Mouse (Mus musculus) kidney, postnatal 14 days (tissue): ENCODE measurements around the gene Numbl.
A peak's percentile ranks its signal among the peaks of the same experiment; 100 is the strongest.
"Not testable (repeated sequence)": the region's sequence is repeated elsewhere in the genome, so short reads cannot be mapped to it uniquely, and the experiment has no call there.

Experiments
- DNase-seq: peaks from one replicate; pipeline ENCODE4 v3.0.0; 2022; ENCODE audit warnings: mixed read lengths

Numbl gene

DNA sequence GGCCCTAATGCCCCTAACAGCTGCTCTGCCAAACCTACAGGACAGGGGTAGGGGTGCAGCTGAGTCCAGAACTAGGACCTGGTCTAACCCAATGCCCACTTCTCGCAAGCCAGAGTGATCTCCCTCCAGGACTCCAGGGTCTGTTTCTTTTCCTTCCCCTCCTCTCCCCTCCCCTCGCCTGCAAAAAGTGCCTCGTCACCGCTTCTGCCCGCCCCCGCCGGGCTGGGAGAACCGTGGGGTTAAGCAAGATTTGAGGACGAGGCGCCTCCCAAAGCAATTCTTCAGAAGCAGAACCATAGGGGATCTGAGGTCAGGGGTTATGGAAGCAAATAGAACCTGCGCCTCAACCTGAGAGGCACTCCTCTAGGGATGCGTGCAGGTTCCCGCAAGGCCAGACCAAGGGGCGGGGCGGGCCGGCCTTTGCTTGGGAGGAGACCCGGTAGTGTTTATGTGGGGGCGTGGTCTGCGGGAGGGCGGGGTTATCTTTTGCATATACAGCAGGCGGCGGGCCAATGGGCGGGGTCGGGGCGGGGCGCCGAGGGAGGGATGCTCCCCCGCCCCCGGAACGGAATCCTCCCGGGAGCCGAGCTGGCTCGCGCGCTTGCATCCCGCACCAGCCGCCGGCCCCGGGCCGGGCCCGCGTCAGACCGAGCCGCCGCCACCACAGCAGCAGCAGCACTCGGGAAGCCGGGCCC is at the start of gene Numbl:
TSS of gene Numbl (plus strand) at position 229 of the 695 bp plus-strand sequence.
- peak; percentile 96 for DNase-seq

GRCm38 (mm10) chr7:27212626-27213025 is 45.6 kb upstream of the Numbl start:
- no peak for DNase-seq

DNA sequence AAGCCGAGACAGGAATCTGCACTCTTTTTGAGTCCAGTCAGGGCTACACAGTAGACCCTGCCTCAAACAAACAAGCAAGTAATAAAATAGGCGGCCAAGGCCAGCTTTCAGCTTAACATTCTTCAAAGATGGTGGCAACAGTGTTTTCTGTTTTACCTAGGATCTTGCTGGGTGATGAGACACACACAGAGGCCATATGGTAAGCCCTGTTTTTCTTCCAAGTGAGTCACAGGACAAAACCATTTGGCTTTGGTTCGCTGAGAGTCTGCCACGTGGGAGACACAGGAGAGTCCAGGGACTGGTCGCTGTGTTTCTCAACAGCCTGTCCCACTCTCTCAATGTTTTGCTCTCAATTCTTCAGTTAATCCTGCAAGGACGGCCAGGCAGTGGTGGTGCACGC is 39.6 kb upstream of the Numbl start:
- no peak for DNase-seq

- DNase-seq = no peak
Measured at GRCm38 (mm10) chr7:27219937-27220336, 38.3 kb upstream of the Numbl start.

GRCm38 (mm10) chr7:27221939-27222338 is 36.3 kb upstream of the Numbl start:
- no peak for DNase-seq

- no peak for DNase-seq
Measured at GRCm38 (mm10) chr7:27222538-27222937, 35.7 kb upstream of the Numbl start.

GRCm38 (mm10) chr7:27224877-27225575 is 33.2 kb upstream of the Numbl start:
- no peak for DNase-seq

DNA sequence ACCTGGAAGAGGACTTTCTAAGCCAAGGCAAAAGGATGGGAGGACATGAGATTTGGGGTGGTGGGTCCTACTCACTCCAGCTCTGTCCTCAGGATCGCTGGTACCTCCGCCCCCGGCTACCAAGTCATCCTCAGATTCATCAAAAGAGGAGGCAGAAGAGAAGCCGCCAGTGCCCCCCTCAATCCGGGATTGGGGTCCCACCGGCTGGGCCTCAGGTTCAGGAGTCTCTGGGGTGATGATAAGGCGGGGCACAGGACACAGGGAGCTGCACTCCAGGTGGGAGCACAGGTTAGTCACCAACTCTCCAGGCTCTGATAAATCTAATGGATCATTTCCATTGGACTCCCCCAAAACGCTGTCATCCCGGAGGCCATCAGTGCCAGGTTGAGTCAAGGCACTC is 31.0 kb upstream of the Numbl start:
- DNase-seq = no peak

- peak; percentile 18 for DNase-seq
Measured at GRCm38 (mm10) chr7:27227676-27228075, 30.6 kb upstream of the Numbl start.

DNA sequence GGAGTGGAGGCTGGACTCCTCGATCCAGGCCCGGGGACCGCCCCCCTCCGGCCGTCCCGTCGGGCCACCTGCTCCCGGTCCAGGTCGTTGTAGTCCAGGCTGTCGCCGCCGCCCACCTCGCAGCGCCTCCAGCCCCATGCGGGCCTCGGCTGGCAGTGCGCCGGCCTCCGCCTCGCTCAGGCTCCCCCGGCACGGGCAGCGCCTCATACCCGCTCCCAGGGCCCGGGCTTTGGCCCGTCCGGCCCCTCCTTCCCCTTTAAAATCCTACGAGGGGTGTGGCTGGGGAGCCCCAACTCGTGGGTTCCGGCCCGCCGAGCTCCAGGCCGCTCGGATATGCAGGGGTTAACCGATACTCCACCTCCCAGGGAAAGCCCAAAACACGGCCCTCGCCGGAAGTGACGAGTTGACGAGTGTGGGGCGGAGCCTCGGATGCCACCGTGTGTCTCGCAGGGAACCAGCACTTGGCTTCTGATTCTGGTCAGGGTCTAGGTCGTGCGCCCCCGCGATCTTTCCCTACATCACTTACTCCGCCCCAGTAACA is 29.9 kb upstream of the Numbl start, which contains the start of gene Itpkc:
TSS of gene Itpkc (minus strand) at position 381 of the 541 bp plus-strand sequence.
- peak; percentile 95 for DNase-seq

DNA sequence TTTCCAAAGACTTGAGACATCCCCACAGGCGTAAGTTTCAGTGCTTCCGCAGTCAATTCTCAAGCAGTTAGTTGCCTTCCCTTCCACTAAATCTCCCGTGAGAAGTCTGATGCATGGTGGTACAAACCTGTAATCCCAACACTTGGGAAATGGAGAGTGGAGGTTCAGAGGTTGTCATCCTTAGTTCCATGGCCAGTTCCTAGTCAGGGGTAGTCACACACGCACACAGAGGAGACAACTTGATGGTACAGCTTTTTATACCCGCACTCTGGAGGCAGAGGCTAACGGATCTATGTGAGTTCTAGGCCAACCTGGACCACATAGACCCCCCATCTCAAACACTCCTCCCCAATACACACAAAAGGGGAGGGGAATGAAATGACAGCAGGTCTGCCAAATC is 29.4 kb upstream of the Numbl start:
- no peak for DNase-seq

- DNase-seq = no peak
Measured at GRCm38 (mm10) chr7:27230781-27231180, 27.5 kb upstream of the Numbl start.

GRCm38 (mm10) chr7:27231693-27232331 is 26.4 kb upstream of the Numbl start:
- no peak for DNase-seq

DNA sequence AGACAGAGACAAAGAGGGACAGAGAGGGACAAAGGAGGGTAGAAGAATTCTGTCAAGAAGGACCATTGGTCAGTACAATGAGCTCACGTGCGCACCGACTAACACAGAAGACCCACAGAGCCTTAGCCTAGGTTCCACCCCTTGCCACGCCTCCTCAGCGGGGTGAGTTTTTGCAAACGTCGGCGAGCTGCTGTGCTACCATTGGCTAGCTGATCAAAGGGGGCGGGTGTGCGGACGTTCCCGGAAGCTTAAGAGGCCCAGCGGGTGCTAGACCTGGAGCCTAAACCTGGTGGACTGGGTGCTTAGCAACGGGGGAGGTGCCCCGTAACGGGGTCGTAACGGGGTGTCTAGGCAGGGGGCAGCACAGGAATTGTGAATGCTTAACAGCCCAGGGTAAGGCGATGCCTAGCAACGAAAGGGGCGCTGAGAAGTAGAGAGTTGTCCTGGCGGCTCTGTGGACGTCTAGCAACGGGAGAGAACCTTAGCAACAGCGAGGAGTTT is 25.4 kb upstream of the Numbl start, which contains the start of gene Coq8b:
TSS of gene Coq8b (plus strand) at position 243 of the 501 bp plus-strand sequence.
- DNase-seq = peak; percentile 96

- DNase-seq = no peak
Measured at GRCm38 (mm10) chr7:27233300-27233699, 24.9 kb upstream of the Numbl start.

GRCm38 (mm10) chr7:27235726-27236125 is 22.5 kb upstream of the Numbl start:
- DNase-seq = no peak

- no peak for DNase-seq
Measured at GRCm38 (mm10) chr7:27237527-27237926, 20.7 kb upstream of the Numbl start.

- no peak for DNase-seq
Measured at GRCm38 (mm10) chr7:27238568-27238967, 19.7 kb upstream of the Numbl start.

DNA sequence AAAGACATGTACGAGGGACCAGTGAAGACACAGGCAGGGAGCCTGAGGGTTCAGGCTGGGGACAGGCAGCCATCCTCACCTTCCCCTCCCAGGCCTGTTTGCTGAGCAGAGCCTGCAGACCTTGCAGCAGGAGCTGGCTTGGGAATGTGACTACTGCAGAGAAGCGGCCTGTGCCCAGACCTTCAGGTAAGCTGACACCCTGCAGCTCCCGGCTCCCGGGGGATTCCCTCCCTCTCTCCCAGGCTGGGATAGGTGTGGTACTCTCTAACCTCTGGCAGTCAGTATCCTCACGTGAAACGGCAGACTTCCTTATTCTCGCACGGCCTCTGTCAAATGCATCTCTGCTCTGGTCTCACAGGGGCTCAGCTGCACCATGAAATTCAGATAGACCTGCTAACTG is 15.0 kb upstream of the Numbl start:
- no peak for DNase-seq

DNA sequence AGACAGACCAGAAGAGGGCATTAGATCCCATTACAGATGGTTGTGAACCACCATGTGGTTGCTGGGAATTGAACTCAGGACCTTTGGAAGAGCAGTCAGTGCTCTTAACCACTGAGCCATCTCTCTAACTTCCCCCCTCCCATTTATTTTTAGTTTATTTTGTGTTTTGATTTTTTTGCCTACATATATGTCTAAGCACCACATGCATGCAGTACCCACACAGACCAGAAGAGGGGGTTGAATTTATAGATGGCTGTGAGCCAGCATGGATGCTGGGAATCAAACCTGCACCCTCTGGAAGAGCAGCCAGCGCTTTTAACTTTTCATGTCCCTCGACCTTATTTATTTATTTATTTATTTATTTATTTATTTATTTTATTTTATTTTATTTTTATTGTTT is 14.1 kb upstream of the Numbl start:
- DNase-seq = not testable (repeated sequence)

DNA sequence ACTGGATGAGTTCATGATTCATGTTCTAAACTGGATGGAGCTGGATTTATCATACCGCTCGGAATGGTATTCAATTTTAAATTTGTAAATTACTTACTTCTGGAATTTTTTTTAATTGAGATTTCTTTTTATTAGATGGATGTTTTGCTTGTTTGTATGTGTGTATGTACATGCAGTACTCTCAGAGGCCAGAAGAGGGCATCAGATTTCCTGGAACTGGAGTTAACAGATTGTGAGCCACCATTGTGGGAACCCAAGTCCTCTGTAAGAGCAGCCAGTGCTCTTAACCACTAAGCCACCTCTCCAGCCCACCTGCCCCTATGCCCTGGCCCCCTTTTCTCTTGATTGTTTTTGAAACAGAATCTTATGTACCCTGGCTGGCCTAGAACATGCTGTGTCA is 9.1 kb upstream of the Numbl start:
- DNase-seq = peak; percentile 33

- DNase-seq = no peak
Measured at GRCm38 (mm10) chr7:27249928-27250327, 8.3 kb upstream of the Numbl start.

DNA sequence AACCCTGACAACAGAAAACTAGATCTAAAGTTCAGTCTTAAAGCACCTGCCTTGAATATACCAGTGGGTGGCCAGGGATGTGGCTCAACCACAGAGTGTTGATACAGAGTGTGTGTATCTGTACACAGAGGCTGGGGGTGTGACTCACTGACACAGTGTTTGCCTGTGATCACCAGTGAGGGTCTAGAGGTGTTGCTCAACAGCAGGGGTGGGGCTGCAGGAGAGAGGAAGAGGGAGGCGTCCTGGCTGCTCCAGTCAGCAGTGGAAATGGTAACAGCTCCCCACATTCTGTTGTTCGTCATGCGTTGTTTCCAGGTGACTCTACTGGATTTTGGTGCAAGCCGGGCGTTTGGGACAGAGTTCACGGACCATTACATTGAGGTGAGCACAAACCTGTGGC is 6.3 kb upstream of the Numbl start:
- DNase-seq = no peak
